Mouse (Mus musculus) T-helper 2 cell (primary cell): ENCODE results near the gene Nebl.

Source experiments
- in situ Hi-C: fragments of 300-600 bp; cut with MboI, MseI; formaldehyde crosslinking; loops from one replicate; pipeline ENCODE4 v1.15.1; 2025; ENCODE audit warnings: high pct_unique_total_duplicates

Nebl gene

GRCm38 (mm10) chr2:17413496-17414268, 317.6 kb downstream of the Nebl start:
- in situ Hi-C loops, result no loop called here

GRCm38 (mm10) chr2:17409276-17409675, 322.0 kb downstream of the Nebl start:
- in situ Hi-C loops, result no loop called here

- in situ Hi-C loops, result no loop called here
Measured at GRCm38 (mm10) chr2:17405899-17406531, 325.2 kb downstream of the Nebl start.

GRCm38 (mm10) chr2:17402511-17402910, 328.8 kb downstream of the Nebl start:
- in situ Hi-C loops, result no loop called here

GRCm38 (mm10) chr2:17396235-17396634, 335.0 kb downstream of the Nebl start:
- in situ Hi-C loops, result loop anchor here (25.0 kb wide), 1 partner anchor 1034 kb away; the partner anchor contains the start of gene Plxdc2

GRCm38 (mm10) chr2:17391389-17391788, 339.9 kb downstream of the Nebl start:
- in situ Hi-C loops, result loop anchor here (25.0 kb wide), 1 partner anchor 1029 kb away; the partner anchor contains the start of gene Plxdc2

- in situ Hi-C loops, result loop anchor here (25.0 kb wide), 1 partner anchor 1028 kb away; the partner anchor contains the start of gene Plxdc2
Measured at GRCm38 (mm10) chr2:17390513-17391200, 340.6 kb downstream of the Nebl start.

GRCm38 (mm10) chr2:17389886-17390285, 341.4 kb downstream of the Nebl start:
- in situ Hi-C loops, result loop anchor here (25.0 kb wide), 1 partner anchor 1028 kb away; the partner anchor contains the start of gene Plxdc2

GRCm38 (mm10) chr2:17389379-17389778, 341.9 kb downstream of the Nebl start:
- in situ Hi-C loops, result loop anchor here (25.0 kb wide), 1 partner anchor 1027 kb away; the partner anchor contains the start of gene Plxdc2

- in situ Hi-C loops, result loop anchor here (25.0 kb wide), 1 partner anchor 1020 kb away; the partner anchor contains the start of gene Plxdc2
Measured at GRCm38 (mm10) chr2:17382227-17382626, 349.0 kb downstream of the Nebl start.

GRCm38 (mm10) chr2:17375916-17376315, 355.3 kb downstream of the Nebl start:
- in situ Hi-C loops, result loop anchor here (25.0 kb wide), 1 partner anchor 1014 kb away; the partner anchor contains the start of gene Plxdc2

- in situ Hi-C loops, result no loop called here
Measured at GRCm38 (mm10) chr2:17365671-17366070, 365.6 kb downstream of the Nebl start.

GRCm38 (mm10) chr2:17364971-17365548, 366.2 kb downstream of the Nebl start:
- in situ Hi-C loops, result no loop called here

- in situ Hi-C loops, result no loop called here
Measured at GRCm38 (mm10) chr2:17363337-17364216, 367.7 kb downstream of the Nebl start.

- in situ Hi-C loops, result no loop called here
Measured at GRCm38 (mm10) chr2:17362181-17362580, 369.1 kb downstream of the Nebl start.

- in situ Hi-C loops, result no loop called here
Measured at GRCm38 (mm10) chr2:17344643-17345042, 386.6 kb downstream of the Nebl start.

GRCm38 (mm10) chr2:17335451-17335850, 395.8 kb downstream of the Nebl start:
- in situ Hi-C loops, result no loop called here

GRCm38 (mm10) chr2:17326590-17326989, 404.7 kb downstream of the Nebl start:
- in situ Hi-C loops, result no loop called here

- in situ Hi-C loops, result no loop called here
Measured at GRCm38 (mm10) chr2:17316850-17317249, 414.4 kb downstream of the Nebl start.

GRCm38 (mm10) chr2:17301379-17301778, 429.9 kb downstream of the Nebl start:
- in situ Hi-C loops, result no loop called here

- in situ Hi-C loops, result no loop called here
Measured at GRCm38 (mm10) chr2:17297496-17297895, 433.8 kb downstream of the Nebl start.
